Mouse (Mus musculus): ENCODE measurements at regions not wholly inside any gene's neighbourhood (a gene's known extent, or its start where the extent isn't known, plus 50 kb on each side); places are given as distances from the start of the nearest gene placed in this dataset.

DNA sequence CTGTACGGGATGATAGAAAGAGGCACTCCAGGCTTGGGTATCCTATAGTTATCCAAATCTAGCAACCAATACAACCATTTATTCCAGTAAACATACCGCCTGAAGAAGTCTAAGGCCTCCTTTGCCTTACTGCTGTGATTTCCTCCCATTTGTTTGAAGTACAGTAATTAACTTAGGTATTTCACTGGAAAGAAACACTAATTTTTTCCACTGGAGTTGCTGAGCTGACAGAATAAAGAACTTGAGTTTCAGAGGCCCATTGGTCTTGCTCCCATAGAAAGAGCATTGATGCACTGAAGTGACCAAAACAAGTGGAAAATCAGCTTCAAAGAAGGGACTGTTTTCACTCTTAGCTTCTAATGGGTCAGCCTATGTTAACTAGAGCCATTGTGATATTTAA lies 1100.8 kb upstream of the Gm7489 start:
- no peaks in the 10 kb centered on the region for H3K4me1 ChIP-seq
- H3K9ac ChIP-seq, result no peak overlapping the region
- no peaks in the 10 kb centered on the region for H3K9me3 ChIP-seq
- no peak overlapping the region for H3K27ac ChIP-seq
- no peak for ATAC-seq (ENCODE audit: low FRiP score, low read depth)
- H3K36me3 ChIP-seq, result no peaks in the 10 kb centered on the region
- no peak overlapping the region for H3K4me3 ChIP-seq
- 88% methylated on average over 2 of the region's 2 CpGs for WGBS
- H3K27me3 ChIP-seq, result no peaks in the 10 kb centered on the region
- no peak overlapping the region for H3K4me2 ChIP-seq (replicated peaks)

DNA sequence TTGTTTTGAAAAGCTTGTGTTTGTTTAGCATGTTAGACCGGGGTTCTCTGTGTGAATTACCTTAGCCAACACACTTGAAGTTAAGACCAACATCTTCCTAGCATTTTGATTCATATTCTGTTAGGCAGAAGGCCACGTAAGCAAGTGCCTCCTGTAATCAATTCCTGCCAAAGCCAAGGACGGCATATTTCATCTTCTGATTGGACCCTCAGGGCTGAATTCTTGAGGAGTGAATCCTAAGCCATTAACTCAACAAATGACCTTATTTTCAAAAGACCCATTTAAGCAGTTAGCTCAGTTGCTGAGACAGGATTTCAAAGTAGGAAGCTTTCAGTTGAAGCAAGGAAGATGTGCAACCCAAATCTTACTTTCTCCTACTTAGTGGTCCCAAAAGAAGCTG lies 1099.5 kb upstream of the Gm7489 start:
- Histone ChIP-seq H3K9me3 (no peaks in the 10 kb centered on the region), H3K4me2 (replicated peaks) (no peak overlapping the region), H3K27ac (no peak overlapping the region), H3K36me3 (no peaks in the 10 kb centered on the region), H3K4me3 (no peak overlapping the region), H3K27me3 (no peaks in the 10 kb centered on the region), H3K9ac (no peak overlapping the region), H3K4me1 (no peaks in the 10 kb centered on the region)
- WGBS, result 73% methylated on average over 3 of the region's 3 CpGs
- ATAC-seq (ENCODE audit: low FRiP score, low read depth), result no peak

DNA sequence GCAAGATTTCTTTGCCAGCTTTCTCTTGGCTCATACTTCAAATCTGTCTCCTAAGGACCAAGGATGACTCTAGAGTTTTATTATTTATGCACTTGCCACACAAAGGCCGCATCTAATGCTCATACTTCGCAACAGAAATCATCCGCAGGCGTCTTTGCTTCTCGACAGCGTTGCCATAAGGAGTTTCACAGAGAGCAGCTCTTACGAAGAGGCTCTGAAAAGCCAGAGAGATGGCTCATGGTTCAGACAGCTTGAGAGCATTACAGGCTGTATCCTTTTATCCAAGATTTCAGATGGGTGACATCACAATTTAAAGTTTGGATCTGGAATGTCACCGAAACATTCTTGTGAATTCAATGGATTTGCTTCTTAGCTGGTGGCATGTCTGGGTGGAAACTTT lies 1098.7 kb upstream of the Gm7489 start:
- Histone ChIP-seq H3K4me2 (replicated peaks) (no peak overlapping the region), H3K4me1 (no peaks in the 10 kb centered on the region), H3K9me3 (no peaks in the 10 kb centered on the region), H3K27ac (no peak overlapping the region), H3K27me3 (no peaks in the 10 kb centered on the region), H3K4me3 (no peak overlapping the region), H3K36me3 (no peaks in the 10 kb centered on the region), H3K9ac (no peak overlapping the region)
- 90% methylated on average over 8 of the region's 8 CpGs for WGBS
- no peak for ATAC-seq (ENCODE audit: low FRiP score, low read depth)

DNA sequence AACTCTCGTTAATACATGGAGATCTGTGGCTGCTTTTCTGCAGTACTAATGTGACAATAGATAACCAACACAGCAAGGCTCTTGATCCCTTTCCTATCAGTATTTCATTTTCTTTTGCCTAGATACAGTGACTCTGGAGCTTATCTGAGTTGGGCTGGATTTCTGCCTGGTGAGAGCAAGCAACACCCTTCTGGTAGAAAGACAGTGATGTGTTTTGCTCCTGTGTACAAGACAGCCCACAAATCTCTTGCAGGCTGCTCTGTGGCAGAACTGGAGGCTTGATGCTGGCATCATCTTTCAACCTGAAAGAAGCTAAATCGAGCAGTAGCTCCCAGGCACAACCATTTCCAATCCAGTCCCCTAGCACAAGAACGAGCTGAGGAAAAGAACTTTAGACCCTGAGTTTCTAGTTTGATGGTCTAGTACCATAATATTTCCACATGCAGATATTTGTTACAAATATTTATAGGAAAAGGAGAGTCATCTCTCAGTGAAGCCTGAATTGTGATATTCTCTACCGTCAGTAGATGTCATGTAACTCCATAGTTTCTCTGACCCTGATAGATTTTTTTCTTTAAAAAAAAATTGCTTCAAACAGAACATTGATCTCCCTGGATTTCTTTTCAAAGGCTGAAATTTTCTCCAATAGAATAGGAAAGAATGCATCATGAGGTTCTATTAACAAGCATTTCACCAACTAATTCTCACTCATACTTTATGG lies 1079.1 kb upstream of the Gm7489 start:
- 74% methylated on average over 4 of the region's 4 CpGs for WGBS

DNA sequence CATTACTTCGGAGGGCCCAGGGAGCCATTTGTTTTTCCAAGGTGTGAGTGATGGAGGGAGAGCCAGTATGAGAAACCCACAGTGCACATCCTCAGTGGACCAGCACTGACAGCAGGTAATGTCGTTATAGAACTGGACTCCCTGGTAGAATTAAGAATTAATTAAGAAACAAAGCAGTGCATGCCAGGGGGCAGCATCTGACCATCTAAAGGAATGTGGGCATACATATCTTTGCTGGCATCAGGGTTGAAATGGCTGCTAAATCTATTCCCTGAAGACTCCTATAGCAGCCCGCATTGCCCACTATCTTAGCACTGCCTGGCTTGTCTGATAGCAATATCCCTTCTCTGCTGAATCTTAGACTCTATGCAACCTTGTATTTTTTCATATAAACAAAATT lies 1076.1 kb upstream of the Gm7489 start:
- H3K36me3 ChIP-seq, result no peaks in the 10 kb centered on the region
- no peak for ATAC-seq (ENCODE audit: low FRiP score, low read depth)
- no peak overlapping the region for H3K4me3 ChIP-seq
- H3K9ac ChIP-seq, result no peak overlapping the region
- H3K27me3 ChIP-seq, result no peaks in the 10 kb centered on the region
- H3K4me2 ChIP-seq (replicated peaks), result no peak overlapping the region
- H3K27ac ChIP-seq, result no peak overlapping the region
- 75% methylated on average over 3 of the region's 3 CpGs for WGBS
- peaks cover 21% of the 10 kb centered on the region for H3K4me1 ChIP-seq
- no peaks in the 10 kb centered on the region for H3K9me3 ChIP-seq

More for the DNA sequence above, 1079.1 kb upstream of the Gm7489 start:
- Histone ChIP-seq H3K4me3 (no peak overlapping the region), H3K9me3 (no peaks in the 10 kb centered on the region), H3K4me1 (peaks cover 11% of the 10 kb centered on the region), H3K27ac (no peak overlapping the region), H3K27me3 (no peaks in the 10 kb centered on the region), H3K36me3 (no peaks in the 10 kb centered on the region), H3K4me2 (replicated peaks) (no peak overlapping the region), H3K9ac (no peak overlapping the region)
- ATAC-seq (ENCODE audit: low FRiP score, low read depth), result no peak

DNA sequence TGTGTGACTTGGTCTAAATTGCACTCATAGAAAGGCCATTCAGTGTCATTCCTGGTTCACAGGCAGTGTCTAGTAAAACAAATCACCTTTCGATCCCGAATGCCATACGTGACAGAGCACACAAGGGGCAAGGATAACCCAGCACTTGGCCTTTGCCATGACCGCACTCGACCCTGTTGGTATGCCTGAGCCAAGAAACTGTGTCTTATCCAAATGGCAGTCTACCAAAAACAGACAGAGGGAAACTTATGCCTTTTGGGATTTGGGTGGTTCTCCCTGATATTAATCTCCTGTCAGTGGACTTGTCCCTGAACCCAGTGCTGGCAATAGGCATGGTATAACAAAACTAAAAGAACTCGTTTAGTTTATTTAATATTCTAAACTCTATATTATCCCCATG lies 1063.9 kb upstream of the Gm7489 start:
- WGBS, result 88% methylated on average over 6 of the region's 6 CpGs
- H3K4me3 ChIP-seq, result no peak overlapping the region
- no peak overlapping the region for H3K4me2 ChIP-seq (replicated peaks)
- H3K27me3 ChIP-seq, result no peaks in the 10 kb centered on the region
- H3K9ac ChIP-seq, result no peak overlapping the region
- H3K27ac ChIP-seq, result no peak overlapping the region
- no peaks in the 10 kb centered on the region for H3K9me3 ChIP-seq
- no peaks in the 10 kb centered on the region for H3K36me3 ChIP-seq
- ATAC-seq (ENCODE audit: low FRiP score, low read depth), result no peak
- H3K4me1 ChIP-seq, result no peaks in the 10 kb centered on the region

DNA sequence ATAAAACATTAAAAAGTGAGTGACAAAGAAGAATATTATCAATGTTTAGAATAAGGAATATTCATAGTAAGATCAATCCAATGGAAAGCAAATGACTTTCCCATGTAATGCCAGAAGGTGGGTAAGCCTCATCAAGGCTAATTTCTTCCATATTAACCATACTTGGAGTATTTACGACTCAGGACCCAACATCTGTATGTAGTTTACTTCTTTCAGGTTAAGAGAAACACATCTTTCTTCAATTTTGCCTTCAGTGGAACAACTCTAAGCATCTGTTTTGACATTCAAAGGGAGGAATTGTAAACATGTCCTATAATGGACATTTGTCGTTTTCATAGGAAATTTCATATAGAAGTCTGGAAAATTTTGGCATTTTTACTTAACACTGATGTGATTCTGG lies 1047.8 kb upstream of the Gm7489 start:
- ATAC-seq (ENCODE audit: low FRiP score, low read depth), result no peak
- H3K27me3 ChIP-seq, result no peaks in the 10 kb centered on the region
- H3K27ac ChIP-seq, result no peak overlapping the region
- H3K9ac ChIP-seq, result no peak overlapping the region
- H3K4me3 ChIP-seq, result no peak overlapping the region
- 27% methylated on average over 2 of the region's 2 CpGs for WGBS
- H3K4me2 ChIP-seq (replicated peaks), result no peak overlapping the region
- H3K9me3 ChIP-seq, result no peaks in the 10 kb centered on the region
- no peaks in the 10 kb centered on the region for H3K36me3 ChIP-seq
- H3K4me1 ChIP-seq, result no peaks in the 10 kb centered on the region

DNA sequence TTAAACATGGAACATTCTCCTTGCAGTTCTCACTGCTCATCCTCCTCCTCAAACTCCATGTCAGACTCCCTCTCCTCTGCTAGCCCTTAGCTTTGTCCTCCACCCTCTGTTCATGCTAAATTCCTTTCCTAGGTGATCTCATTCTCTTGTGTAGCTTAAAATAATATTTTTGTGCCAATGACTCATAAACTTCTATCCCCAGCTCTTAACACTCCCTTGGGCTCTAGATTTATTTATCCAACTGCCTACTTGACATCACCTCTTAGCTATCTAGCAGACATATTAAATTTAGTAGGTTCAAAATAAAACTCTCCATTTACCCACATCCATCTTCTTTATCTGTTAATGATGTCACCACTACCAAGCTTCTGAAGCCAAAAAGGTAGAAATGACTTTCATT lies 1036.6 kb upstream of the Gm7489 start:
- no peaks in the 10 kb centered on the region for H3K36me3 ChIP-seq
- no peak for ATAC-seq (ENCODE audit: low FRiP score, low read depth)
- H3K4me1 ChIP-seq, result no peaks in the 10 kb centered on the region

DNA sequence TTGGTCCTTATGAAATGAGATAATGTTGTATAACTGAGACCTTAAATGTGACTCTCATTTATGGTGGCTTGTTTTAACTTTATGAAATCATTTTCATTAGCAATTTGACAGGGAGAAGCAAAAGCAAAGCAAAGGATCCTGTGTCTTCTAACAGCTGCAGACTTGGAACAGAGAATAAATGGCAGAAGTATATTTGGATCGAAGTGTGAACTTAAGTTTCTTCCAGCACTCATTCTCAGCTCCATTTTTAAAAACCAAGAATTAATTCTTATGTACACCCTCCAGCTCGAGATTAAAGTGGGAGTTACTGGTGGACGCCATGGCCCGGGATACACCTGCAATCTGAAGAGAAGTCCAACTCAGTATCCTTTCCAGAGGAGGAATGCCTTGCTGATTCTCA lies 1026.0 kb upstream of the Gm7489 start:
- Histone ChIP-seq H3K4me2 (replicated peaks) (no peak overlapping the region), H3K9ac (no peak overlapping the region), H3K9me3 (no peaks in the 10 kb centered on the region), H3K36me3 (no peaks in the 10 kb centered on the region), H3K4me3 (no peak overlapping the region), H3K27me3 (no peaks in the 10 kb centered on the region), H3K27ac (no peak overlapping the region), H3K4me1 (no peaks in the 10 kb centered on the region)
- 80% methylated on average over 4 of the region's 4 CpGs for WGBS
- no peak for ATAC-seq (ENCODE audit: low FRiP score, low read depth)

More for the DNA sequence above, 1036.6 kb upstream of the Gm7489 start:
- H3K27me3 ChIP-seq, result no peaks in the 10 kb centered on the region
- H3K4me2 ChIP-seq (replicated peaks), result no peak overlapping the region
- no peak overlapping the region for H3K4me3 ChIP-seq
- H3K9ac ChIP-seq, result no peak overlapping the region
- H3K9me3 ChIP-seq, result no peaks in the 10 kb centered on the region
- H3K27ac ChIP-seq, result no peak overlapping the region

DNA sequence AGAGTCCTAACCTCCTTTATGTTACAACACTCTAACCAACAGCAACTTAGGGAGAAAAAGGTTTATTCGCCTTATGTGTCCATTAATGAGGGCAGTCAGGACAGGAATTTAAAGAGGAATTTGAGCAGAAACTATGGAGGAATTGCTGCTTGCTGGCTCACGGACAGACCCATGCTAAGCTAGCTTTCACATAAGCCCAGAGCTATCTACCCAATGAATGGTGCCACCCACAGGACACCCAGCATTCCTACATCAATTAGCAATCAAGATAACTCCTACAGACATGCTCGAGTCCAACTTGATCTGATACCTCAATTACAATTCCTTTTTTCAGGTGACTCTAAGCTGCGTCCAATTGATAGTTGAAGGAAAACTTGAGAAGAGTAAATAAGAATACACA lies 1021.2 kb upstream of the Gm7489 start:
- Histone ChIP-seq H3K4me1 (no peaks in the 10 kb centered on the region), H3K4me3 (no peak overlapping the region), H3K9me3 (no peaks in the 10 kb centered on the region), H3K27ac (no peak overlapping the region), H3K9ac (no peak overlapping the region), H3K4me2 (replicated peaks) (no peak overlapping the region), H3K27me3 (no peaks in the 10 kb centered on the region), H3K36me3 (no peaks in the 10 kb centered on the region)
- WGBS, result 82% methylated on average over 4 of the region's 4 CpGs
- ATAC-seq (ENCODE audit: low FRiP score, low read depth), result no peak

DNA sequence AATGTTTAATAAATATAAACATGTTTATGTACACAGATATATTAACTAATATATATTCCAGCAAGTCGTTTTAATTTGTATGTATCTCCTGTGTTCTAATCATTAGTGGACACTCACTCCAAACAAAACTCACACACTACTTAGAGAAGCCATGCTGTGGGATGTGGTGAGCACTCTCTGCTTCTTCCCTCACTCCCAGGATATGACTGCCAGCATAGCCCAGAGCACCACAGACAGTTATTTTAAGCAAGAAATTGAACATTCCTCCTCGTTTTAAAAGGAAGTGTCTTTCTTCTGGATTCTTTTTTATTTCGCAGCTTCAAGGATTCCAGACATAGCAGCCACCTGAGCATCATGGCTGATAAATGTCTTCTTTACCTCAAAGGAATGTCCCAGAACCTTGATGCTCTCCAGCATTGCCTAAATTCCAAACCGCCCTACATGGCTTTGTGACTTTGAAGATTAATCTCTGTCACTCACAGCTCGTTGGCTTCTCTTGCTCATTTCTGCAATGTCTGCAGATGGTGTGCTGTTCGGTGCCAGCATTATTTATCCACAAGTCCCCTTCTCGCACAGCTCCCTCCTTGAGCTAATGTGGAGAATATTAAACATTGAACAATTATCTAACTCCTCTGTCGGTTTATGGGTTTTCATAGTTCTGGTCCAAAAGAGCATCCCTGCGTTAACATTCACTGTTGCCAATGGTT lies 992.3 kb upstream of the Gm7489 start:
- H3K4me2 ChIP-seq (replicated peaks), result no peak overlapping the region
- 68% methylated on average over 9 of the region's 9 CpGs for WGBS
- no peaks in the 10 kb centered on the region for H3K9me3 ChIP-seq
- no peaks in the 10 kb centered on the region for H3K27me3 ChIP-seq
- no peak for ATAC-seq (ENCODE audit: low FRiP score, low read depth)
- H3K4me1 ChIP-seq, result no peaks in the 10 kb centered on the region
- no peak overlapping the region for H3K4me3 ChIP-seq
- H3K27ac ChIP-seq, result no peak overlapping the region
- no peak overlapping the region for H3K9ac ChIP-seq
- H3K36me3 ChIP-seq, result no peaks in the 10 kb centered on the region

DNA sequence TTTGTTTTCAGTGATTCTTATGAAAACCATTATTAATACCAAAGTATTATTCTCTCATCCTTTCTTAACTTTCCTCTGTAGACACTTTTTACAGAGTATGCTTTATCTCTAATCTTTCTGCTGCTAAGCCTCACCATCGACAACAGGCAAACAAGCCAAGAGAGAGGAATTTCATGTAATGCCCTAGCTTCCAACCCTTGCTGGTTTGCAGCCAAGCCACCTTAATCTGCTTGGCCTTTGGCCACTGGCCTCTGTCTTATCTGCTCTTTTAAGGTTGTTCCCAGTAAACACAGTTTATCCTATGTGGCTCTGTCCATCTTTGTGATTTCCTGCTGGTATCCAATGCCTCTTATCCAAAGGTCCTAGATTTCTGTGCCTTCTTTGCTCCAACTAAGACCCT lies 986.6 kb upstream of the Gm7489 start:
- no peak overlapping the region for H3K27ac ChIP-seq
- no peak overlapping the region for H3K4me3 ChIP-seq
- no peaks in the 10 kb centered on the region for H3K36me3 ChIP-seq
- ATAC-seq (ENCODE audit: low FRiP score, low read depth), result no peak
- WGBS, result 87% methylated on average over 1 of the region's 1 CpGs
- H3K27me3 ChIP-seq, result no peaks in the 10 kb centered on the region
- no peaks in the 10 kb centered on the region for H3K9me3 ChIP-seq
- H3K4me1 ChIP-seq, result no peaks in the 10 kb centered on the region
- H3K4me2 ChIP-seq (replicated peaks), result no peak overlapping the region
- H3K9ac ChIP-seq, result no peak overlapping the region

DNA sequence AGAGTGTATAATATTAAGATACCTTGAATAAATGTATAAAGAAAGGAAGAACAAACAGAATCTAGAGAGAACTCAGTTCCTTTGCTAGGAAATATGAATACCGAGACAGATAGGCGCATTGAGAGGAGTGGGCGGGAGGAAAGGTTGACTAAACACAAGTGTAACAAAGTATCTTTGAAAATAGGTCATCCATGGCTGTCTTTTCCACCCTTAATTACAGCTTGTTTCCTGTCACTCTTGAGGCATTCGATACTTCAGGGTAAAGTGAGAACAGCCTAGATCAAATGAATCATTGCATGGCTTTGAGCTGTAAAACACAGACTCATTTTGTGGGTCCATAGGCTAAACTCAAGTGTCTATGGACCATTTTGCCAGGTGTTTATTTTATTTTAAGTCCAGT lies 985.3 kb upstream of the Gm7489 start:
- Histone ChIP-seq H3K27ac (no peak overlapping the region), H3K9me3 (no peaks in the 10 kb centered on the region), H3K4me1 (no peaks in the 10 kb centered on the region), H3K36me3 (no peaks in the 10 kb centered on the region), H3K4me2 (replicated peaks) (no peak overlapping the region), H3K9ac (no peak overlapping the region), H3K4me3 (no peak overlapping the region), H3K27me3 (no peaks in the 10 kb centered on the region)
- 73% methylated on average over 4 of the region's 4 CpGs for WGBS
- no peak for ATAC-seq (ENCODE audit: low FRiP score, low read depth)
